Mouse (Mus musculus) forebrain, embryonic 14.5 days (tissue): ENCODE results near the gene Carhsp1. TPM values are rescaled to one million over a fixed set of nuclear protein-coding genes. Genes with fewer than 3 reads are reported as not detected.

Experiments
- ATAC-seq: fragments of 200-750 bp; cut with Nextera tagmentation; 2 replicates; pipeline ENCODE4 v1.8.0; 2017; ENCODE audit warnings: mild to moderate bottlenecking, moderate library complexity
- DNase-seq: peaks from one replicate; pipeline ENCODE4 v3.0.0-alpha.2; 2015; ENCODE audit warnings: low spot score
- H3K27ac ChIP-seq: fragments of 300-500 bp; sonication (generic); 2 replicates; pipeline ENCODE4 v1.5.1; 2014; ENCODE audit warnings: low read depth, mild to moderate bottlenecking, control low read depth, low read length, moderate library complexity
- H3K27me3 ChIP-seq: fragments of 300-500 bp; sonication (generic); replicated peaks from 2 replicates; pipeline ENCODE4 v1.6.1; 2014; ENCODE audit warnings: low read length, control low read depth, mixed read lengths; ENCODE audit not compliant: control insufficient read depth, insufficient read depth
- H3K36me3 ChIP-seq: fragments of 300-500 bp; sonication (generic); 2 replicates; pipeline ENCODE4 v1.6.1; 2014; ENCODE audit warnings: low read length, control low read depth; ENCODE audit not compliant: control insufficient read depth, insufficient read depth
- H3K4me1 ChIP-seq: fragments of 300-500 bp; sonication (generic); 2 replicates; pipeline ENCODE4 v1.6.1; 2014; ENCODE audit warnings: antibody characterized with exemption, low read length, control low read depth; ENCODE audit not compliant: control insufficient read depth, insufficient read depth
- H3K4me2 ChIP-seq: fragments of 300-500 bp; sonication (generic); 2 replicates; pipeline ENCODE4 v1.6.1; 2014; ENCODE audit warnings: mild to moderate bottlenecking, control low read depth, low read length
- H3K4me3 ChIP-seq: fragments of 300-500 bp; sonication (generic); 2 replicates; pipeline ENCODE4 v1.5.1; 2014; ENCODE audit warnings: low read depth, low read length, control low read depth
- H3K9ac ChIP-seq: fragments of 300-500 bp; sonication (generic); 2 replicates; pipeline ENCODE4 v1.6.1; 2014; ENCODE audit warnings: mild to moderate bottlenecking, low read length, control low read depth, moderate library complexity
- H3K9me3 ChIP-seq: fragments of 300-500 bp; sonication (generic); replicated peaks from 2 replicates; pipeline ENCODE4 v1.6.1; 2016; ENCODE audit warnings: low read length, control low read depth, mixed read lengths; ENCODE audit not compliant: control insufficient read depth
- WGBS: fragments of 180-500 bp; shearing (Covaris S2); extraction: QIAGEN DNeasy Blood & Tissue Kit; methylation state at CpG from one replicate; pipeline ENCODE4 v1.1.7; 2014; 5-methylcytosine and 5-hydroxymethylcytosine counted together
- polyA plus RNA-seq: library from polyadenylated mRNA; unstranded; fragments of >200 nt; fragmentation: Nextera tagmentation; extraction: Ambion mirVana; gene quantifications from 2 replicates; pipeline ENCODE4 v1.2.1, GENCODE M21; 2014

Carhsp1 gene
- polyA plus RNA-seq, 1 experiment from 2014 or later, result 95.0 TPM

GRCm38 (mm10) chr16:8678676-8679075 is 6.7 kb upstream of the Carhsp1 start:
- H3K4me3 ChIP-seq, result no peak overlapping the region
- H3K9me3 ChIP-seq, result no peaks in the 10 kb centered on the region
- H3K9ac ChIP-seq, result no peak overlapping the region
- H3K36me3 ChIP-seq, result 0 out of 2 replicates have a peak, but pooled peaks cover 4% of the 10 kb centered on the region
- DNase-seq (no peak), ATAC-seq (no peak)
- H3K4me1 ChIP-seq, result no peaks in the 10 kb centered on the region
- no peaks in the 10 kb centered on the region for H3K27me3 ChIP-seq
- WGBS, result 85% methylated on average over 4 of the region's 4 CpGs
- no peak overlapping the region for H3K27ac ChIP-seq
- H3K4me2 ChIP-seq, result no peak overlapping the region

- DNase-seq (no peak), ATAC-seq (no peak)
- H3K9ac ChIP-seq, result no peak overlapping the region
- H3K27ac ChIP-seq, result no peak overlapping the region
- 51% methylated on average over 5 of the region's 5 CpGs for WGBS
- no peak overlapping the region for H3K4me2 ChIP-seq
- no peaks in the 10 kb centered on the region for H3K4me1 ChIP-seq
- H3K36me3 ChIP-seq, result 0 out of 2 replicates have a peak, but pooled peaks cover 4% of the 10 kb centered on the region
- H3K27me3 ChIP-seq, result 0 out of 2 replicates have a peak, but pooled peaks cover 3% of the 10 kb centered on the region
- no peaks in the 10 kb centered on the region for H3K9me3 ChIP-seq
- H3K4me3 ChIP-seq, result no peak overlapping the region
Observed at GRCm38 (mm10) chr16:8678035-8678434, 6.1 kb upstream of the Carhsp1 start.

- no peak overlapping the region for H3K9ac ChIP-seq
- WGBS, result 57% methylated on average over 4 of the region's 4 CpGs
- ATAC-seq, result no peak
- DNase-seq, result peak; percentile 79
- no peaks in the 10 kb centered on the region for H3K4me1 ChIP-seq
- 0 out of 2 replicates have a peak, but pooled peaks cover 4% of the 10 kb centered on the region for H3K27me3 ChIP-seq
- H3K4me2 ChIP-seq, result no peak overlapping the region
- H3K27ac ChIP-seq, result no peak overlapping the region
- no peak overlapping the region for H3K4me3 ChIP-seq
- H3K9me3 ChIP-seq, result no peaks in the 10 kb centered on the region
- H3K36me3 ChIP-seq, result no peaks in the 10 kb centered on the region
Observed at GRCm38 (mm10) chr16:8676800-8677199, 4.8 kb upstream of the Carhsp1 start.

GRCm38 (mm10) chr16:8676228-8676627 is 4.3 kb upstream of the Carhsp1 start:
- Histone ChIP-seq H3K4me1 (no peaks in the 10 kb centered on the region), H3K27ac (no peak overlapping the region), H3K36me3 (no peaks in the 10 kb centered on the region), H3K4me2 (no peak overlapping the region), H3K4me3 (no peak overlapping the region), H3K9ac (no peak overlapping the region), H3K27me3 (0 out of 2 replicates have a peak, but pooled peaks cover 4% of the 10 kb centered on the region), H3K9me3 (no peaks in the 10 kb centered on the region)
- 70% methylated on average over 2 of the region's 2 CpGs for WGBS
- DNase-seq (no peak), ATAC-seq (no peak)

- 86% methylated on average over 8 of the region's 8 CpGs for WGBS
- no peaks in the 10 kb centered on the region for H3K9me3 ChIP-seq
- peaks cover 2% of the 10 kb centered on the region; the same call in 1 of the 2 replicates for H3K4me1 ChIP-seq
- no peak overlapping the region for H3K4me3 ChIP-seq
- no peak overlapping the region for H3K4me2 ChIP-seq
- H3K27ac ChIP-seq, result no peak overlapping the region
- H3K27me3 ChIP-seq, result 0 out of 2 replicates have a peak, but pooled peaks cover 4% of the 10 kb centered on the region
- H3K9ac ChIP-seq, result no peak overlapping the region
- ATAC-seq (no peak), DNase-seq (no peak)
- no peaks in the 10 kb centered on the region for H3K36me3 ChIP-seq
Observed at GRCm38 (mm10) chr16:8675559-8675958, 3.6 kb upstream of the Carhsp1 start.

GRCm38 (mm10) chr16:8674165-8674564 is 2.2 kb upstream of the Carhsp1 start:
- no peaks in the 10 kb centered on the region for H3K9me3 ChIP-seq
- no peak overlapping the region for H3K4me3 ChIP-seq
- 0 out of 2 replicates have a peak, but pooled peaks cover 4% of the 10 kb centered on the region for H3K27me3 ChIP-seq
- peaks cover 14% of the 10 kb centered on the region; the same call in 1 of the 2 replicates for H3K4me1 ChIP-seq
- no peak overlapping the region for H3K4me2 ChIP-seq
- no peaks in the 10 kb centered on the region for H3K36me3 ChIP-seq
- no peak for ATAC-seq
- WGBS, result 2% methylated on average over 8 of the region's 8 CpGs
- H3K9ac ChIP-seq, result no peak overlapping the region
- DNase-seq, result peak; percentile 81
- no peak overlapping the region for H3K27ac ChIP-seq

- Histone ChIP-seq H3K9me3 (no peaks in the 10 kb centered on the region), H3K9ac (no peak overlapping the region)
- ATAC-seq, result no peak
Observed at GRCm38 (mm10) chr16:8673343-8673742, 1.4 kb upstream of the Carhsp1 start.

GRCm38 (mm10) chr16:8672811-8673210 is 856 bp upstream of the Carhsp1 start:
- Histone ChIP-seq H3K27me3 (0 out of 2 replicates have a peak, but pooled peaks cover 4% of the 10 kb centered on the region), H3K4me1 (peaks cover 20% of the 10 kb centered on the region; the same call in 1 of the 2 replicates), H3K4me3 (peak overlapping the region; percentile 62; the same call in 1 of the 2 replicates), H3K9me3 (no peaks in the 10 kb centered on the region), H3K27ac (no peak overlapping the region), H3K9ac (peak overlapping the region; percentile 74; the same call in 1 of the 2 replicates), H3K36me3 (no peaks in the 10 kb centered on the region), H3K4me2 (peak overlapping the region; percentile 77)
- DNase-seq (no peak), ATAC-seq (no peak)

More at GRCm38 (mm10) chr16:8673343-8673742, 1.4 kb upstream of the Carhsp1 start:
- 0 out of 2 replicates have a peak, but pooled peaks cover 4% of the 10 kb centered on the region for H3K27me3 ChIP-seq
- no peak for DNase-seq
- no peak overlapping the region for H3K4me2 ChIP-seq
- peaks cover 17% of the 10 kb centered on the region; the same call in 1 of the 2 replicates for H3K4me1 ChIP-seq
- H3K4me3 ChIP-seq, result no peak overlapping the region
- H3K36me3 ChIP-seq, result no peaks in the 10 kb centered on the region
- 67% methylated on average over 6 of the region's 6 CpGs for WGBS
- H3K27ac ChIP-seq, result no peak overlapping the region

GRCm38 (mm10) chr16:8672350-8672687 is 364 bp upstream of the Carhsp1 start:
- Histone ChIP-seq H3K9ac (peak overlapping the region; percentile 74), H3K4me1 (peaks cover 22% of the 10 kb centered on the region; the same call in 1 of the 2 replicates), H3K9me3 (no peaks in the 10 kb centered on the region), H3K36me3 (no peaks in the 10 kb centered on the region), H3K27me3 (0 out of 2 replicates have a peak, but pooled peaks cover 4% of the 10 kb centered on the region), H3K4me2 (peak overlapping the region; percentile 77), H3K27ac (no peak overlapping the region; the same call in 1 of the 2 replicates), H3K4me3 (peak overlapping the region; percentile 62)
- DNase-seq (no peak), ATAC-seq (no peak)
- WGBS, result 1% methylated on average over 18 of the region's 18 CpGs
